Mouse (Mus musculus): ENCODE data around the gene Fstl4.

The Fstl4 gene

DNA sequence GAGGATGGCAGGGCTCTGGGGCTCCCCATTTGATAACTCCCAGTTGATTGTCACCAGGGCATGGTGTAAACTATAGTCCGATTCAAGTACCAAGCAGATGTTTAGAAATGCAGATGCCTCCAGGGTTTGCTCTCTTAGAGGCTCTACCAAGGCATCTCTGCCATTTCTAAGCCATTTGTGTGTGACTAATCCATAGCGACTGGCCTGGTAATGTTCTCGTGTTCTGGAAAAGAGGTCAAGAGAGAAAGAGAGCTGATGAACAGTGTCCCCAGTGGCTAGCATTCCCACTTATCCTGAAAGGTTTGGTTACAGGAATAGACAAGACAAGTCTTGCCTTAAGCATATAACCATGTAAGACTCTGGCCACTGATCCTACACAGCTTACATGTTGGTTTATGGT, 3.5 kb downstream of the Fstl4 start:
- DNase-seq (ENCODE audit: low spot score in 2 of 2), result no peak

DNA sequence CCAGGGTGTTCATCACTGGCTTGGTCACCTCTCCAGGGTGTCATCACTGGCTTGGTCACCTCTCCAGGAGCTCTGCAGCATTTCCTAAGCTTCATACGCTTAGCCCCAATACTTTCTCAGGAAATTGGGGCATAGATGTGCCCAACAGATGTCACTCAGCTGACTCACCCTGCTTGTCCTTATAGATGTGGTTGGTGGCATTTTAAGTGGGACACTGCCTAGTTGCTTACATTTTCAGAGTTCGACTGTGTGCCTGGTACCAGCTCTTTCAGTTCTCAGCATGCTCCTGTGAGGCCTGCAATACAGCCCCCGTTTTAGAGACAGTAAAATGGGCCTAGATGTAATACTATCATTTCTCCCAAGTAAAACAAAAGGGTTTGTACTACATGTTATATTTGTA, 8.6 kb downstream of the Fstl4 start:
- no peak for DNase-seq (ENCODE audit: low spot score in 2 of 2)

DNA sequence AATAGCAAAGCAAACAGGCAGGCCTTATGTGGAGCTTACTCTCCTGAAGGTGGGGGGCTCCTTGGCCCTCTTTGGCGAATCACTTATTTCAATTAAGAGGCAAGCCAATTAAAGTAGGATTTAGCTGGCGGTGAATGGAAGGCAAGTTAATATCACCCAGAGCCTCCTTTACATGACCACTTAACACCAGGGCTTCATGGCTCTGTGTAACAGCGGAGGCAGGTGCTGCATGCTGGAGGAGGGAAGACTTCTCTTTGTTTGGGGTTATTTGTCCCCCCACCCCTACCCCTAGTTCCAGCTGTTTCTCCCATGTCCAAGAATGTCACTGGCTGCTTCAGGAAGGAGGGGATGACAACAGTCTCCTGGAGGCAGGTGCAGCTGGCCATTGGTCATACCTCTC, 10.9 kb downstream of the Fstl4 start:
- no peak for DNase-seq (ENCODE audit: low spot score in 2 of 2)

DNA sequence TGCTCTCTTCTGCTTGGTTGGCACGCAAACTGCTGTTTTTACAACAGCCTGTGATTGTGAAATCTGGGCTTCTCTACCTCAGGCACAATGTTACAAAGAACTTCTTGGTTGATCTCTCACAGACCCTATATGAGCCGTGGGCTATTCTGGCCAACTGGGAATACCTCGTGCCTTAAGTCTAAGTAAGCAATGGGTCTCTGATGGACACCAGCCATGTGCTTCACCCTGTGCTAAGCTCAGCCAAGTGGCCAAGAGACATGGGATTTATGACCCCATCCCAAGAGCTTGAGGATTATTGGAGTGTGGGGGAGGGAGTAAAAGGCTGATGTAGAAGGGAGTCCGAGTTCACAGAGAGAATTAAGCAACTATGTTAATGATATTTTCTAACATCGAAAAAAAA, 18.0 kb downstream of the Fstl4 start:
- no peak for DNase-seq (ENCODE audit: low spot score in 2 of 2)

DNA sequence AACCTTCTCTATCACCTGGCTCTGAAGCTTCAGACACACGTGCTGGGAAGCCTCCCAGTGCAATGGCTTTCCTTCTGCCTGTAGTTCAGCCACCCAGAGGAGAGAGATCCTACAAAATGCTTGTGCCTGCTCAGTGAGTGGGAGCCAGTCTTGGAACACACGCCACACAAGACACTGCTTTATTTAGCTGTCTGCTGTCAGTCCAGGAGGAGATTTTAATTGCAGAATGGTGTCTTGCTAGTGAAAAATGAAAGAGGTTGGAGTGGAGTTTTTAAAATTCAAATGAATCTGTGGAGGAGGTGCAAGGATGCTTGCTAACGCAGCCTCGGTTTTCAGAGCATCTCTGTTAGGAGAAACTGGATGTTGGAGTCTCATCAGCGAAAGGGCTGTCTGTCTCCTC, 29.9 kb downstream of the Fstl4 start:
- peak; percentile 27 to 46 for DNase-seq (ENCODE audit: low spot score in 2 of 2)

DNA sequence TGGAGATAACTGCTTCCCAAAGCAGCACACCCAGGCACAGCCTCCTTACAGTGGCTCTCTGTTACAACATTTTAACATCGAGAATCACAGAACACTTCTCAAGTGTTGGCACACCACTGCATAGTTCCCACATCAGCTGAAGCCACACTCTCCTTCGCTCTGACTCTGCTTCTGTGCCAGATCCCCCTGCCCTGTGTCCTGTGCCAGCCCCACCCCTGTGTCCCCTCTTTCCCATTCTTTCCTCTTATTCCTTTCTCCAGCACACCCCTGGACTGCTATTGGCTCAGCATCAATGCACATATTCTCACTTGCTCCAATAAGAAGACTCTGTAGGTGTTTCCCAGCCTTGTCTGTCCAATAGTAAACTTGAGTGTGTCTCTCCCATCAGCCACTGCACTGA, 45.1 kb downstream of the Fstl4 start:
- DNase-seq (ENCODE audit: low spot score in 2 of 2), result no peak

DNA sequence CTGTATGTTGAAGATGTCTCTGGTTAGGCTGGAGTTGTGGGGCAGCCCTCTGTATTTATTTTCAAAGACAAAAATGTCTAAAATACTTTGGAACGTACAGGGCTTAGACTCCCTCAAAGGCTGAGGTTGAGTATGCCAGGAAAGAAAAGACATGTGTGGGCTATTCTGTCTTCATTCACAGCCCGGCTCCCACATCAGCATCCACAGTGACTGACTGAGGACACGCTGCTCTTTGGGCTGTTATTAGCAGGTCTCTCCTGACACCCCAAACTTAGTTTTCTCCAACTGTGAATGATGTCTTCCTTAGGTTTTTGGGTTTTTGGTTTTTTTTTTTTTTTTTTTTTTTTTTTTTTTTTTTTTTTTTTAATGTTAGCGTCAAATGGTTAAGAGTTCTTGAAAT, 51.6 kb downstream of the Fstl4 start:
- DNase-seq (ENCODE audit: low spot score in 2 of 2), result no peak

DNA sequence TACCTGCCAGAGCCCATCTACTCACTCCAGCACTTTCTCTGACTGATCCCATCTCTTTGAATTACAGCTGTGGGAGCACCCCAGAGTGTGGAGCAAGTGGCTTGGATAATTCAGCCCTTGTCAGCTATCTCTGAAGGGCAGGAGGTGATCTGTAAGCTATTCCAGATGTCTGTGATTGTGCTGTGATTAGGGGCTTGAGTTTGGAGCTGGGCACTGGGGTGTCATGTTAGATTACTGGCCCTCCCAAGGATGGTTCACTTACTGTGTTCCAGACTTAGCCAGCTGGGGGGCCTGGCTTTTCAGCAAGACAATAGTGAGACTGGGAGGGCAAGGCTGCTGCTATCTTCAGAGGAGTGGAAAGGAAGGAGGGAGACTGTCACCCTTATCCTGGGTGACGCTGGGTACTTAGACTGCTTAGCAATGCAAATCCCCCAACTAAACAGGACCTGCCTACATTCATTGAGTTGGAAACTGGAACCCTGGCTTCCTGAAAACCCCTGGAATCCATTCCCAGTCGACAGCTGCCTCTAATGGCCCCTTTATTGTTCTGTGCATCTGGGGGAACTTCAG, 56.0 kb downstream of the Fstl4 start:
- DNase-seq (ENCODE audit: low spot score in 2 of 2), result no peak

DNA sequence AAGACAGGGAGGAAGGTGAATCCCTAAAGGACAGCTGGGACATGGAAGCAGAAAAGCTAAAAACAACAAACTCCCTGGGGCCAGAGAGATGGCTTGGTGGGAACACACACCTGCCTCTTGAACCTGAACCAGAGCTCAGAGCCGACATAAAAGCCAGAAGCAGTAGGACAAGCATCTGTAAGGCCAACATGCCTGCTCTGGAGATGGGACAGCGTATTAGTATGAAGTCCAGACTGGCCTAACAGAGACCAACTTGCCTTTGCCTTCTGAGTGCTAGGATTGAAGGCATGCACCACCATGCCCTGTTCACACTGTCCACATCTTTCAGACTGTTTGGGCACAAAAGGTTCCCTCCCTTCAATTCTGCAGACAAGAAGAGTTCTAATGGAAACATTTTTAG, 62.2 kb downstream of the Fstl4 start:
- DNase-seq (ENCODE audit: low spot score in 2 of 2), result no peak

DNA sequence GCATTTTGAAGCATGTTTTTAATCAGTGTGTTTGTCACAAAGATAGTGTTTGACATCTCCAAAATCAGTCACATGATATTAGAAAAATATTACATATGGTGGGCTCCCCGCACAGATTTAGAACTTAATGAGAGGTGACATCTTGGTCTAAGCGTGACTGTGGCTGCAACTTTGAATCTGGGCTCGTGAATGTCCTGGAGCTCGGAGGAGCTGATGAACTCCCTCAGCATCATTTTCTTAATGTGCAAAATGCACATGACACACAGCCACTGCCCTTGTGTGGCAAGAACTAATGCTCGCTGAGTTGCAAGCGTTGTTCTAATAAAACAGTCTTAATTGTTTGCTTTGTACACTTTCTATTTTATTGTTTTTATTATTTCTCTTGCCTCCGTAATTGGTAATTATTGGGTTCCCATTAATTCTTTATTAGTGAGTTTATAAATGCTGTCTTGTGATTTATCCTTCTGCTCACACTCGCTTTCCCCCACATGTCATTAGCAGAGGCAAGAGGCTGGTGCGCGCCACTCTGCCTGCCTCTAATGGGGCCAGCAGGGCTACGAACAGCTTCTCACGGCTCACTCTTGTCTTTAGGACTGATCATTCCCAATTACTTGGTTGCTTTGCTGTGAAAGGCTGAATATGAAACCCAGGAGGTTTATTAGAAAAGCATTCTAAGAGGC, 67.3 kb downstream of the Fstl4 start:
- DNase-seq (ENCODE audit: low spot score in 2 of 2), result no peak

DNA sequence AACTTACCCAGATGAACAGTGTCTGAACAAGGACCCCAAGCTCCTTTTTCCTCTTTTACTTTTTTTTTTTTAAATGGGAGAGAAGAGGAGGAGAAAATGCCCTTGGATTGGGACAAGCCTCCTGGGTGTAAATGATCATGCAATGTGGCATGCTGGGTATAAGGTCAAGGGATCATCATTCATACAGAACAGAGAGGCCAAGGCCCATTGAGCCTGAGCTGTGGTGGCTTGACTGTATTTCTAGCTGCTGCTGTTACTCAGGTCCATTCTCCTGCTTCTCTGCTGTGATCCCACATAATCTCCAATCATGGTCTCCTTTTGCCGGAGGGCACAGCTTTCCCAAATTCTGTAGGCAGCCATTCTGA, 67.9 kb downstream of the Fstl4 start:
- DNase-seq (ENCODE audit: low spot score in 2 of 2), result no peak

DNA sequence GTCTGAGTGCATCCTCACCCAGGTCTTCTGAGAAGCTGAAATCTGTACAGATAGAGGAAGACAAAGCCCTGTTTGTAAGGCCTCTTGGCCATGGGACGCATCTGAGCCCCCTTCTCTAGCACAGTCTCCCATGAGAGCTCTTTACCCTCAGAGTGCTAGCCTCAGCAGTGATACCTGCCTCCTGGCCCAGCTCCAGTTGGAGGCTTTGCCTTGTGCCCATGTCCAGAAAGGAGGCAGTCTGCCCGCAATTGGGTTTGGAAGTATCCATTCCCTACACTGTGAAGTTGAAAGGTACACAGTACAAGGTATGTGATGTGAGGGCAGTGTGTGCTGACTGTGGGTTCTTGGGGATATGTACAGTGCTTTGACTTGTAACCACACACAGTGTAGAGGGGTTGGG, 84.3 kb downstream of the Fstl4 start:
- no peak for DNase-seq (ENCODE audit: low spot score in 2 of 2)

DNA sequence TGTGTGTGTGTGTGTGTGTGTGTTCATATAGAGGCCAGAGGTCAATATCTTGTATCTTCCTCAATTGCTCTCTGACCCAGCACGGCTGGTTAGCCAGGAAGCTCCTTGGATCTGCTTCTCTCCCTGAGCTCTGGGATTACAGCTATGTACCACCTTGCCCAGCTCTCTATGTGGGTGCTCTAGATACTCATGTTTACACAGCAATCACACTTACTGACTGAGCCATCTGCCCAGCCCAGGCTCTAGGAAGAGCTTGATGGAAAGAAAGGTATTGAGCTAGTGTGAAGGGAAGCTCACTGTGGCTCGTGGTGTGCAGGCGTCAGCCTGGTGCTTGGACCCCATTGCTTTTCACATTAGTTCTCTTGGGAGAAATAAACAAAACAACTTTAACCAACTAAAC, 85.6 kb downstream of the Fstl4 start:
- no peak for DNase-seq (ENCODE audit: low spot score in 2 of 2)

DNA sequence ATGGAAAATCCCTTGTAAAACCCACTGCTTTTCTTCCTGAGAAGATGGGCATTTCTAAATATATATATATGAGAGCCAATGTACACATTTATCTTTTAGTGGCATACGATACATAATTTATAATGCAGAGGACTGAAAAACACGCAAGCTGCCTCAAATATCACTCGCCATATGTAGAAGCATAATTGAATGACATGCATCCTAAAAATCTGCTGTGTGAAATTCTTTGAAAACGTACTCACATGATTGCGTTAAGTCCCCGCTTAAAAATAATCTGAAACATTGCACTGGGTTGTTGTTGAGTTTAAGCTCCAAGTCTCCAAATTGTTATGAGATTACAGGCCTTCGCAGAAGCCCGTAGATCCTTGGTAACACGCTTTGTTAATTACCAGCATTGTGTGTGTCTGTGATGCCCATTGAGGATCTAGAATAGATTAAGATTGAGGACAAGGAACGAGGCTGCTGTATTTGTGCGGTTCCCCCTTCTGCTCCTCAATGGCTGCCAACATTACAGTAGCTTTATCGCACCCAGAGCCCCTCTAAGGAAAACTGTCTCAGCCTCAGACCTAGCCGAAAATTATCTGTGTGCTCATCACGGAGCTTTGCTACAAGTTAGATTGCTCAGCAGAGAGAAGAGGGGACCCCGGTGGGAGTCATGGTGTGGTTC, 108.5 kb downstream of the Fstl4 start:
- DNase-seq (ENCODE audit: low spot score in 2 of 2), result no peak

DNA sequence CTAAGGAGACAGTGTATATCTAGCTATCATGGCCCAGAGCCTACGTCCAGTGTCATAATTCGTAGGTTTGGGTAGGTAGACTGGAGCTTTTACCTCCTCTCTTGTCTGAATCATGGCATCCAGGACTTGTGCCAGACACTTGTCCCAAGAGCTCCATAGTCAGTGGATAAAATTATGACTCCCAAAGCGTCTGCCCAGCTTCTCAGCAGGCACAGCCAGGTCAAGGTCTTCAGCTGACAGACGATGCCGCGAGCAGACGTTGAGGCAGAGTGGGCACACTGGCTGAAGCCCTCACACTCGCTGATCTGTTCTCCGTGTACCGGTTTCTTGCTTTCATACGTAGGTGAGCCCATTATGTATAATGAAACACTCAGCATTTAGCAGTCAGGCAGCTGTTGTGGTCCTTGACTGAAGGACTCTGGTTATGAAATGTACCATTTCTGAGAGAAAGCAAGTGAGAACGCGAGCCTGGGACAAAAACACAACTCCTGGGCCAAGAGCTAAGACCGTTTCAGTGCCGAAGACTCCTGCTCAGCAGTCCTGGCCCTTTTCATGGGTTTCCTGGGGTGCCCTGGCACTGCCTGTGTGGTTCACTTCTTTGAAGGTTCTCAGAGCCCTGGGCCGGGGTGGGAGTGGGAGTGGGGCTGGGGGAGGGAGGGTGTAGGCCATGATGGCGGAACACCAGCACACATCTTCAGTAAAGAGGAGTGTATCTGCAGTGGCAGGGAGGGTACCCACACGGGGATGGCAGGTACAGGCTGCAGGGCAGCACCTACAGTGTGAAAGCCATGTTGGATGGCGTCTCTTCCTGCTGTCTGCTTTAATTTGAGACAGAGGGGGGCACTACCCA, 111.7 kb downstream of the Fstl4 start:
- DNase-seq (ENCODE audit: low spot score in 2 of 2), result no peak

DNA sequence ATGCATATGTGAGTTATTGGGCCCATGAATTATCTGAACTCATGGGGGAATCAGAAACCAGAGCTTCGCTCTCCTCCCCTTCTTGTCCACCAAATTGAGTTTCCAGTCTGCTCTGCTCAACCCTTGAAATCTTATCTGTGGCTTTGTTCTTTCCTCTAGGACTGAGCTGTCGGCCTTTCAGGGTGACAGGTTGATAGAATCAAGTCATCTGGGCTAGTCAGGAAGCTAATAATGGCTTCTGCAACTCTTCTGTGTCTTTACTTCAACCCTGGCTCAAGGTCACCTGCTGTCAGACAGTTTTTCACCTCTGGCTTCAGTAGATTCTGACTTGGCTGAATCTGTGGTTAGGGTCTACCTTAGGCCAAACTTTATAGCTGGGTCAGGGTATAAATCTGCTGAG, 113.2 kb downstream of the Fstl4 start:
- DNase-seq (ENCODE audit: low spot score in 2 of 2), result no peak

DNA sequence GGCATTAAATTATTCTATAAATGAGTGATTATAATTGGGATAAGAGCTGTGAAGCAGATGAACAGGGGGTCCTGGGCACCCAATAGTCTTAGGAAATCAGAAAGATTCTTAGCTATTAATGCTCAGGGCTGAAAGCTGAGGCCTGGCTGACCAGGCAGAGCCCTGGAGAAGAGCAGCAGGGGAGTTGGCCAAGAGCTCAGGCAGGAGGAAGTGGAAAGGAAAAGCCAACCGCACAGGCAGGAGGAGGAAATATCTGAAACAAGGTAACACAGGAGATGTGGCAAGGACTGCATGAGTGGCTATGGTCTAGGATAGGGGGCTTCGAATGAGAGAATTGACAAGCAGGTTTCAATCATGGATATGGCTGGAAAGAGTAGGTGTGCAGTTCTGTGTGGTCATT, 115.5 kb downstream of the Fstl4 start:
- no peak for DNase-seq (ENCODE audit: low spot score in 2 of 2)

DNA sequence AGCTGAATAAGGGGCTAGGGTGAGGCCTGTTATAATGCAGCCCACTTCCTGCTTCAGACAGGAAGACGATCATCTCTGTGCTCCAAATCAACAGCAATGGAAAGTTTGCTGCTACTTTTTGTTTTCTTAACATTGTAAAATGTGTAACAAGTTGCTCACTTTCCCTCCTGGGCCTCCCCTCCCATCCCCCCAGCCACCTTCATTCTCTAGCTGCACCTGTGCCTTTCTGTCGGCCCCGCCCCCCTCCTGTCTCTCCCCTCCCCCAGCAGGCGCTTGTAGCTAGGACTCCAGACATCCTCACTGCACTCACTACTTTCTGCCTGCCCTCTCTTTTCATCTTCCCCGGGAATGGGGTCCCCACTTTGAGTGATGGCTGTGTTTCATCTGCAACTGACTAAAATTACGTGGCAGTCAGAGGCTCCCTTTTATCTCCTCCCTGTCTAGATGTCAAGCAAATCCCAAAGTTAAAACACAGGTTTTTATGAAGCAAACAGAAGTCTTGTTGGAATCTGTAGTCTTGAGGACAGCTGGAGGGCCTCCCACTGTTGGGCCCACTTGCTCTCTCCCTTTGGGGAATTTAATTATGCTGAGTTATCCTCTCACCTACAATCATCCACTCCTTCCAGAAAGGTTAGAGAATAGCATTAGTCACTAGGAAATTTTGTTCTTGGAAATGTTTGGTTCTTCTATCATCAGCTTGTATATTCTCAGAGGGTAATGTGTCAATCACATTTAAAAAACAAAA, 122.3 kb downstream of the Fstl4 start:
- no peak for DNase-seq (ENCODE audit: low spot score in 2 of 2)

DNA sequence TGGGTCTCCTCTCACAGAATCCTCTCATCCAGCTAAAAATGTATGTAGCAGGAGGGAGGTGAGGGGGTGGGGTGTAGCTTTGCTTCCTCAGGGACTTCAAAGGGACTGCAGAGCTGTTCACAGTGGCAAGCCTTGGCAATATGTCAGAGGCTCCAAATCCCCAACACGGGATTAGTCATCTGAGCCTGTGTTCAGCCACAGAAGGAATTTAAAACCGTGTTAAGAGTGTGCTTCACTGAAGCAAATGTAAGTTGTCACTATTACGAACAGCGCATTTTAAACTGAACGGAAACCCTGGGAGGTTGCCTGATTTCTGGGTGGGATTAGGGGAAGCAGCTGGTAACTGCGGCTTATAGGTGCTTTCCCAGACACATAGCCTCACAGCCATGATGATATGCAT, 123.7 kb downstream of the Fstl4 start:
- peak in 1 of 2 experiments; percentile 35 for DNase-seq (ENCODE audit: low spot score in 2 of 2)

DNA sequence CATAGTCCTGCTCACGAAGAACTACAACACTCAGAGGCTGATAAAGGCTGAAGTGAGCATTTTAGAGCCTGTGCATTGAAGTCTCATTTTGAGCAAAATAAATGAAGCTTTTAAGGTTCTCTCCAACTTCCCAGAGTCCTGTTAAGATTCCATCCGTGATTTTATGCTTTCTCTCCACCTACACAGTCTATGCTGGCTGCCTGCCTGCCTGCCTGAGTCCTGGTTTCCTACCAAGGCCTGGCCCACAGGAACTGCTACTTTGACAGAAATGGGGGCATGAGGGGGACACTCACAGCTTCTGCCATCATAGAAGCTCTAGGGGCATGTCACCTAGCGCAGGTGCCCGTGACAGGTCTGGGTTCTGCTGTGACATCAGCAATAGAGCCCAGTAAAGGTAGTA, 125.1 kb downstream of the Fstl4 start:
- no peak for DNase-seq (ENCODE audit: low spot score in 2 of 2)

DNA sequence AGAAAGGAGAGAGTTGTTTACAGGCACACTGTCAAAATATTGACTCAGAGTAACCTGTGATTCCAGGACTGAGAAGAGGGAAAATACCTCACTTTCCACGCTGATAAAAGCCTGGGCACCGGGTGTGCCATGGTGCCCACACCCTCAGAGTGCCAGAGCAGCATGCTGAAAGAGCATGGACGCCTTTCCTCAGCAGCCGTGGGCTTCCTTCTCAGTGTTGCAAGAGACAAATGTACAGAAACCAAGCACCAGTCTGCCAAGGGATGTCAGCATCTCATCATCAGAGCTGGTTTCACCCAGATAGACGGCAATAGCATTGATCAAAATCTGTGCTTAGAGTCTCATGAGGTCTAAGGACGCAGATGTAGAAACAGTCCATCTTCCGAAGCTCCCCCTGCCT, 125.7 kb downstream of the Fstl4 start:
- no peak for DNase-seq (ENCODE audit: low spot score in 2 of 2)

DNA sequence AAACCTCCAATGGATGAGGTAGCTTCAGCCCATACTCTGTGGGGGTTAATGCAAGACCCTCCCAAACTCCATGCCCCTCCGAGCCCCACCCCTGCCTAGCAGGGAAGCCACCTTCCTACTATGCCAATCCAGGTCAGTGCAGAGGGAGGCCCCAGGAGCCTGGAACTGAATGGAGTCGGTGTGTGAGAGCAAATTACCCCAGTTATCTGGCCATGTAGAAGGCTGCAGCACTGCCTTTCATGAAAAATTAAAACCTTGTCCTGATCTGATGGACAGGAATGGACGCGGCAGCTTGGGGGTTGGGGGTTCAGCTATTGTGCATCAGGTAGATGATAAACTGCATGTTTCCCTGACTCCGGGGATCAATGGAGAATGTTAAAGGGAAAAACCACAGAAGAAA, 139.7 kb downstream of the Fstl4 start:
- DNase-seq (ENCODE audit: low spot score in 2 of 2), result no peak

Data from frontal cortex, postnatal 14 days (tissue).